Mouse (Mus musculus) gastrocnemius, postnatal 36 days (tissue): Measurements from ENCODE around the gene Idh2. TPM values are rescaled to one million over a fixed set of nuclear protein-coding genes. Genes with fewer than 3 reads are reported as not detected.
"Not testable (repeated sequence)": the region's sequence is repeated elsewhere in the genome, so short reads cannot be mapped to it uniquely, and the experiment has no call there.

Experiments
- DNase-seq, 2 experiments: peaks; one replicate each; pipeline ENCODE4 v3.0.0; 2022
- intact Hi-C: fragments of 180-260 bp; cut with DNase I; formaldehyde crosslinking; loops from one replicate; pipeline ENCODE4 v1.15.1; 2025
- long read RNA-seq, 2 experiments: library from polyadenylated mRNA; stranded (forward); transcript quantifications; one replicate each; pipeline ENCODE4 v2.0.0; 2021
- total RNA-seq, 2 experiments: library from RNA; stranded (reverse); gene quantifications; 2 replicates each; pipeline ENCODE4 v1.2.3; 2021

Idh2 gene
- total RNA-seq = 100 to 1,000 TPM; 186 to 375 TPM
- long read RNA-seq, experiment 1, transcript Idh2-201 (11 exons, 1,745 nt) = major isoform, 196 of 229 reads
- long read RNA-seq, experiment 1, partial matches to known transcripts = 9 of 229 reads
- long read RNA-seq, experiment 1, other reads (novel, unspliced or antisense) = 20 of 229 reads
- long read RNA-seq, experiment 2, transcript Idh2-201 (11 exons, 1,745 nt) = major isoform, 530 of 629 reads
- long read RNA-seq, experiment 2, partial matches to known transcripts = 26 of 629 reads
- long read RNA-seq, experiment 2, other reads (novel, unspliced or antisense) = 68 of 629 reads

- DNase-seq = peak; percentile 89 to 93
- intact Hi-C loops = no loop called here
Measured at GRCm38 (mm10) chr7:80115224-80115590, at the start of gene Idh2. TSS of gene Idh2 (minus strand) at chr7:80115392.

GRCm38 (mm10) chr7:80160945-80161306, 45.7 kb upstream of the Idh2 start:
- peak in 1 of 2 experiments; percentile 14 for DNase-seq
- intact Hi-C loops = no loop called here

GRCm38 (mm10) chr7:80160293-80160944, 45.2 kb upstream of the Idh2 start:
- intact Hi-C loops = no loop called here
- no peak for DNase-seq

GRCm38 (mm10) chr7:80158496-80159268, 43.5 kb upstream of the Idh2 start:
- DNase-seq = no peak
- intact Hi-C loops = loop anchor here (5.0 kb wide), 1 partner anchor 49 kb away; no protein-coding TSS in a partner anchor

GRCm38 (mm10) chr7:80156711-80157227, 41.6 kb upstream of the Idh2 start:
- peak in 1 of 2 experiments; percentile 35 for DNase-seq

GRCm38 (mm10) chr7:80154689-80155088, 39.5 kb upstream of the Idh2 start:
- DNase-seq = no peak
- intact Hi-C loops = loop anchor here (5.0 kb wide), 1 partner anchor 53 kb away; no protein-coding TSS in a partner anchor

More at GRCm38 (mm10) chr7:80156711-80157227, 41.6 kb upstream of the Idh2 start:
- intact Hi-C loops = loop anchor here (5.0 kb wide), 1 partner anchor 51 kb away; no protein-coding TSS in a partner anchor

- DNase-seq = no peak
- intact Hi-C loops = no loop called here
Measured at GRCm38 (mm10) chr7:80152756-80153155, 37.6 kb upstream of the Idh2 start.

- intact Hi-C loops = no loop called here
- DNase-seq = no peak
Measured at GRCm38 (mm10) chr7:80152152-80152551, 37.0 kb upstream of the Idh2 start.

- intact Hi-C loops = no loop called here
- no peak for DNase-seq
Measured at GRCm38 (mm10) chr7:80149356-80149755, 34.2 kb upstream of the Idh2 start.

GRCm38 (mm10) chr7:80146077-80146476, 30.9 kb upstream of the Idh2 start:
- DNase-seq = no peak
- intact Hi-C loops = no loop called here

- intact Hi-C loops = loop anchor here (5.0 kb wide), 1 partner anchor 228 kb away; the partner anchor contains the start of gene Man2a2
- no peak for DNase-seq
Measured at GRCm38 (mm10) chr7:80144695-80145094, 29.5 kb upstream of the Idh2 start.

GRCm38 (mm10) chr7:80143331-80144273, 28.4 kb upstream of the Idh2 start:
- DNase-seq = no peak
- intact Hi-C loops = loop anchor here (5.0 kb wide), 1 partner anchor 229 kb away; the partner anchor contains the start of gene Man2a2

GRCm38 (mm10) chr7:80140815-80141214, 25.6 kb upstream of the Idh2 start:
- DNase-seq = peak; percentile 49 to 51
- intact Hi-C loops = loop anchor here (2.0 to 5.0 kb wide), 2 partner anchors 74 to 231 kb away; partner anchors contain the start of gene Man2a2

- DNase-seq = no peak
- intact Hi-C loops = no loop called here
Measured at GRCm38 (mm10) chr7:80138375-80138774, 23.2 kb upstream of the Idh2 start.

GRCm38 (mm10) chr7:80135173-80135532, 20.0 kb upstream of the Idh2 start:
- DNase-seq = no peak
- intact Hi-C loops = no loop called here

- DNase-seq = peak; percentile 73 to 87
- intact Hi-C loops = no loop called here
Measured at GRCm38 (mm10) chr7:80134454-80135172, 19.4 kb upstream of the Idh2 start.

- intact Hi-C loops = no loop called here
- DNase-seq = peak; percentile 41 to 51
Measured at GRCm38 (mm10) chr7:80132541-80132940, 17.3 kb upstream of the Idh2 start.

- DNase-seq, intact Hi-C loops: not testable (repeated sequence)
Measured at GRCm38 (mm10) chr7:80131315-80131714, 16.1 kb upstream of the Idh2 start.
